Mouse (Mus musculus) R1 (cell line): Measurements from ENCODE around the gene Otop2.
A peak's percentile ranks its signal among the peaks of the same experiment; 100 is the strongest.

Experiments used
- DNase-seq: peaks from one replicate; pipeline ENCODE4 v3.0.0-alpha.2; 2018; ENCODE audit warnings: low read depth, low spot score

Gene Otop2

GRCm38 (mm10) chr11:115306863-115307262 is at the start of gene Otop2:
Gene Otop2 (plus strand): TSS chr11:115307163.
- no peak for DNase-seq

GRCm38 (mm10) chr11:115257775-115258510 is 49.0 kb upstream of the Otop2 start:
- peak; percentile 94 for DNase-seq

GRCm38 (mm10) chr11:115259134-115259533 is 47.8 kb upstream of the Otop2 start:
- DNase-seq: no peak

GRCm38 (mm10) chr11:115262954-115263353 is 44.0 kb upstream of the Otop2 start:
- no peak for DNase-seq

GRCm38 (mm10) chr11:115264136-115264861 is 42.7 kb upstream of the Otop2 start:
- no peak for DNase-seq

- DNase-seq: peak; percentile 53
Measured at GRCm38 (mm10) chr11:115264862-115265668, 41.9 kb upstream of the Otop2 start.

- no peak for DNase-seq
Measured at GRCm38 (mm10) chr11:115265771-115266399, 41.1 kb upstream of the Otop2 start.

GRCm38 (mm10) chr11:115266400-115266778 is 40.6 kb upstream of the Otop2 start:
- no peak for DNase-seq

- DNase-seq: no peak
Measured at GRCm38 (mm10) chr11:115267061-115267883, 39.7 kb upstream of the Otop2 start, which contains the start of gene Grin2c. Gene Grin2c (minus strand): TSS chr11:115267243.

- no peak for DNase-seq
Measured at GRCm38 (mm10) chr11:115267958-115268357, 39.0 kb upstream of the Otop2 start.

- no peak for DNase-seq
Measured at GRCm38 (mm10) chr11:115269330-115270066, 37.5 kb upstream of the Otop2 start.

GRCm38 (mm10) chr11:115270148-115270861 is 36.7 kb upstream of the Otop2 start:
- DNase-seq: peak; percentile 87

GRCm38 (mm10) chr11:115271052-115271451 is 35.9 kb upstream of the Otop2 start:
- DNase-seq: no peak

GRCm38 (mm10) chr11:115271481-115271880 is 35.5 kb upstream of the Otop2 start:
- no peak for DNase-seq

- no peak for DNase-seq
Measured at GRCm38 (mm10) chr11:115272894-115273498, 34.0 kb upstream of the Otop2 start.

- no peak for DNase-seq
Measured at GRCm38 (mm10) chr11:115273735-115274134, 33.2 kb upstream of the Otop2 start.

GRCm38 (mm10) chr11:115274178-115274577 is 32.8 kb upstream of the Otop2 start:
- DNase-seq: no peak

GRCm38 (mm10) chr11:115274771-115275170 is 32.2 kb upstream of the Otop2 start:
- DNase-seq: no peak

- no peak for DNase-seq
Measured at GRCm38 (mm10) chr11:115275509-115275908, 31.5 kb upstream of the Otop2 start.
